Mouse (Mus musculus) ES-E14 (cell line): Measurements from ENCODE around the gene Gm853.

ENCODE experiments used
- HCFC1 ChIP-seq: IDR thresholded peaks from 2 replicates; pipeline ENCODE4 v1.6.1; 2012; ENCODE audit warnings: low read length, inconsistent platforms, borderline replicate concordance; ENCODE audit not compliant: insufficient read depth
- MAFK ChIP-seq: IDR thresholded peaks from 2 replicates; pipeline ENCODE4 v1.6.1; 2014; ENCODE audit warnings: mild to moderate bottlenecking, low read depth, low read length, inconsistent platforms; ENCODE audit not compliant: insufficient read depth
- ZC3H11A ChIP-seq: IDR thresholded peaks from 2 replicates; pipeline ENCODE4 v1.6.1; 2012; ENCODE audit warnings: low read depth, mild to moderate bottlenecking, inconsistent platforms, low read length, borderline replicate concordance
- ZNF384 ChIP-seq: IDR thresholded peaks from 2 replicates; pipeline ENCODE4 v1.6.1; 2012; ENCODE audit warnings: low read depth, low read length, inconsistent platforms

- no peak for TF ChIP-seq HCFC1
- no peak for TF ChIP-seq MAFK
- TF ChIP-seq ZNF384: no peak
- no peak for TF ChIP-seq ZC3H11A
Observed at GRCm38 (mm10) chr4:130251763-130252162, 29.6 kb upstream of the Gm853 start.
